Mouse (Mus musculus): ENCODE results near the gene Frg2f1. TPM values are rescaled to one million over a fixed set of nuclear protein-coding genes. Genes with fewer than 3 reads are reported as not detected.

The Frg2f1 gene
- polyA plus RNA-seq, 1 experiment = 3.1 TPM

DNA sequence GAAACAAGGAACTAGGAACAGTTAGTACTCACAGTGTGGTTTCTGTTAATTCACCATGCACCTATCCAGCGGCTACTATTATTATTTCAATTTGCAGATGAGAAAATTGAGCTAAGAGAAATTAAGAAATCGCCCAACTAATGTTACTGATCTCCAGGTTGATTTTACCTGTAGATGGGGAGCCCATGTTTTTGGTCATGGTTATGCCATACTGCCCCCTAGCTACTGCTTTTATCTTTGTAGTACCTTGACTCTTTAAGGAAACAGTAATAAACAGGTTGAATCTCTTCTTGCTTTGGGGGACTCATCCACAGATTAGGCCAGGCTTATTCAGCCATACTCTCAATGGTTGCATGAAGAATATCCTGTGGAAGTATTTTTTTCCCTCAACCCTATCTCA is 7.5 kb downstream of the Frg2f1 start:
- H3K4me3 ChIP-seq (ENCODE audit: low read depth, low read length) = no peak overlapping the region
- peaks cover under 1% of the 10 kb centered on the region; the same call in 1 of the 2 replicates for H3K4me1 ChIP-seq (ENCODE audit: control insufficient read depth, insufficient read depth, insufficient read length, low read length)
- 77% methylated on average over 2 of the region's 2 CpGs for WGBS
- no peaks in the 10 kb centered on the region for H3K27me3 ChIP-seq (ENCODE audit: control insufficient read depth, insufficient read depth, low read length)
- TF ChIP-seq CTCF (IDR thresholded peaks at IDR 0.05; ENCODE audit: extremely low read depth, insufficient read length, insufficient replicate concordance, low read depth, low read length) = no peak
- no peak for TF ChIP-seq POLR2A (IDR thresholded peaks at IDR 0.05; ENCODE audit: low read depth, low read length)
- H3K27ac ChIP-seq (ENCODE audit: insufficient read depth, low read depth, low read length) = no peak overlapping the region
- no peaks in the 10 kb centered on the region for H3K36me3 ChIP-seq (ENCODE audit: control insufficient read depth, insufficient read depth, low read length)

DNA sequence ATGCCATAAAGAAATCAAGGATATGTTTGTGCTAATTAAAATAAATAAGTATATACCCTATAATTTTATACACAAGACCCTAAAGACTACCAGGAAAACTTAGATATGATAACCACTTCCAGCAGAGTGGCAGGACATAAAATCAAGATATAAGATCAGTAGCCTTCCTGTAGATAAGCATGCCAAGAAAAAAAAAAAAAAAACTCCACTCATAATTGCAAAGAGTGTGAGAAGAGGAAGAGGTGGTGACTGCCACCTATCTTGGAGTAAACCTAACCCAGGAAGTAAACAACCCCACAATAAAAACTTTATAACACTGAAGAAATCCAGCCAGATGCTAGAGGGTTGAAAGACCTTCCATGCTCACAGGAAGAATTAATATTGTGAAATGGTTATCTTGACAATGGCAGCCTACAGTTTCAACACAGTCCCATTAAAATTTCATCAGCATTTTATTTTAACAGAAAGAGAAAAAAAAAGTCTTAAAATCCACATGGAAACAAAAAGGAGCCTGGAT is 12.9 kb downstream of the Frg2f1 start:
- Histone ChIP-seq H3K27me3 (ENCODE audit: control insufficient read depth, insufficient read depth, low read length) (no peaks in the 10 kb centered on the region), H3K4me1 (ENCODE audit: control insufficient read depth, insufficient read depth, insufficient read length, low read length) (no peaks in the 10 kb centered on the region), H3K4me3 (ENCODE audit: low read depth, low read length) (no peak overlapping the region), H3K27ac (ENCODE audit: insufficient read depth, low read depth, low read length) (no peak overlapping the region), H3K36me3 (ENCODE audit: control insufficient read depth, insufficient read depth, low read length) (no peaks in the 10 kb centered on the region)
- TF ChIP-seq CTCF (IDR thresholded peaks at IDR 0.05; ENCODE audit: extremely low read depth, insufficient read length, insufficient replicate concordance, low read depth, low read length) = no peak
- no peak for TF ChIP-seq POLR2A (IDR thresholded peaks at IDR 0.05; ENCODE audit: low read depth, low read length)

DNA sequence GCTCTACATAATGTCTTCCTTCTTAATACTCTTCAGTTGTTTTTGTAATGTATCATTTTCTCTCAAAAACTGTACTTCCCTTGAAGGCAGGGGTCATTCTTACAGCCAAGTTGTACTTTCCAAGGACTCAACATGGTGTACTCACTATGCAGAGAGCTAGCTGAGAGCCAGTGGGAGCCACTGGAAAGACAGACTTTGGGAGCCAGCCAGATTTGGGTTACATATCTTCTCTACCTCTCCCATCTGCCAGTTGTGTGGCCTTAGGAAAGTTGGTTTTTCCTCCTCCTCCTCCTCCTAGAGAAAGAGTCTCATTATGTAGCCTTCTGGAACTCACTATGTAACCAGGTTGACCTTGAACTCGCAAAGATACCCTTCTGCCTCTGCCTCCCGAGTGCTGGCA is 14.9 kb downstream of the Frg2f1 start:
- Histone ChIP-seq H3K27ac (ENCODE audit: insufficient read depth, low read depth, low read length) (no peak overlapping the region), H3K27me3 (ENCODE audit: control insufficient read depth, insufficient read depth, low read length) (no peaks in the 10 kb centered on the region), H3K36me3 (ENCODE audit: control insufficient read depth, insufficient read depth, low read length) (no peaks in the 10 kb centered on the region), H3K4me1 (ENCODE audit: control insufficient read depth, insufficient read depth, insufficient read length, low read length) (no peaks in the 10 kb centered on the region), H3K4me3 (ENCODE audit: low read depth, low read length) (no peak overlapping the region)
- TF ChIP-seq POLR2A (IDR thresholded peaks at IDR 0.05; ENCODE audit: low read depth, low read length) = no peak
- no peak for TF ChIP-seq CTCF (IDR thresholded peaks at IDR 0.05; ENCODE audit: extremely low read depth, insufficient read length, insufficient replicate concordance, low read depth, low read length)
- WGBS = 71% methylated on average over 2 of the region's 2 CpGs

DNA sequence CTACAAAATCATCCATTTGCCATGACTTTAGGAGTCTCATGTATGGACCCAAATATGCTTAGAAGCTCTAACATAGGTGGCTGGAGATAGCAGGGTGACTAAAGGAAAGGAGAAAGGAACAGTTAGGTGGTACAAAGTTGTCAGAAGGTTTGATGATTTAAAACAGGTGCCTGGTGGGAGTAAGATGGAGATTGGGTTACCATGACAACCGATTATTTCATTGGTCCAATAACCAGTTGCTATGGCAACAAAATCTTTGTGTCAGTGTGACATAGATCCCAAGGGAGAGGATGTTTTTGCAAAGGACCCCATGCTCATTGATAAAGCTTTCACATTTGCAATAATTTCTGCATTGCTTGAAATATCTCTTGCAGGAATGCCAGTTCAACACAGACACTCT is 15.3 kb downstream of the Frg2f1 start:
- WGBS = 80% methylated on average over 1 of the region's 1 CpGs

DNA sequence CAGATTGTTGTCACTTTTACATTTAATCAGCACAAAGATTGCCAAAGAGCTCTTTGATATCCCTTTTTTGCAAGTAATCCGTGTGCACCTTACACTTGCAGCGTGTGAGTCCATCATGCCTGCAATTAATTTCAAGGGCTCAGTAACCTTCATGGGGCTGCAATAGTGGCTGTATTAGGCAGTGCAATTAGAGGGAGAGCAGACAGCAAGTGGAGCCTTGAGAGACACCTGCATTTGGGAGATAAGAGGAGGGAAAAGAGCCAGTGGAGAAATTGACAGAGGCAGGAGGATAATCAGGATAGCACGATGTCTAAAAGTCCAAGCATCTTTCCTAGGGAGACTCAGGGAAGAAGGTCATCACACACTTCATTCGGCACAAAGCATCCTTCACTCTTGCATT is 15.8 kb downstream of the Frg2f1 start:
- H3K27me3 ChIP-seq (ENCODE audit: control insufficient read depth, insufficient read depth, low read length) = no peaks in the 10 kb centered on the region
- no peaks in the 10 kb centered on the region for H3K36me3 ChIP-seq (ENCODE audit: control insufficient read depth, insufficient read depth, low read length)
- H3K4me3 ChIP-seq (ENCODE audit: low read depth, low read length) = no peak overlapping the region
- TF ChIP-seq POLR2A (IDR thresholded peaks at IDR 0.05; ENCODE audit: low read depth, low read length) = no peak
- no peak for TF ChIP-seq CTCF (IDR thresholded peaks at IDR 0.05; ENCODE audit: extremely low read depth, insufficient read length, insufficient replicate concordance, low read depth, low read length)
- no peaks in the 10 kb centered on the region for H3K4me1 ChIP-seq (ENCODE audit: control insufficient read depth, insufficient read depth, insufficient read length, low read length)
- no peak overlapping the region for H3K27ac ChIP-seq (ENCODE audit: insufficient read depth, low read depth, low read length)
- 79% methylated on average over 4 of the region's 4 CpGs for WGBS

More for the DNA sequence above, 15.3 kb downstream of the Frg2f1 start:
- TF ChIP-seq POLR2A (IDR thresholded peaks at IDR 0.05; ENCODE audit: low read depth, low read length) (no peak), CTCF (IDR thresholded peaks at IDR 0.05; ENCODE audit: extremely low read depth, insufficient read length, insufficient replicate concordance, low read depth, low read length) (no peak)
- Histone ChIP-seq H3K27me3 (ENCODE audit: control insufficient read depth, insufficient read depth, low read length) (no peaks in the 10 kb centered on the region), H3K27ac (ENCODE audit: insufficient read depth, low read depth, low read length) (no peak overlapping the region), H3K36me3 (ENCODE audit: control insufficient read depth, insufficient read depth, low read length) (no peaks in the 10 kb centered on the region), H3K4me3 (ENCODE audit: low read depth, low read length) (no peak overlapping the region), H3K4me1 (ENCODE audit: control insufficient read depth, insufficient read depth, insufficient read length, low read length) (no peaks in the 10 kb centered on the region)

DNA sequence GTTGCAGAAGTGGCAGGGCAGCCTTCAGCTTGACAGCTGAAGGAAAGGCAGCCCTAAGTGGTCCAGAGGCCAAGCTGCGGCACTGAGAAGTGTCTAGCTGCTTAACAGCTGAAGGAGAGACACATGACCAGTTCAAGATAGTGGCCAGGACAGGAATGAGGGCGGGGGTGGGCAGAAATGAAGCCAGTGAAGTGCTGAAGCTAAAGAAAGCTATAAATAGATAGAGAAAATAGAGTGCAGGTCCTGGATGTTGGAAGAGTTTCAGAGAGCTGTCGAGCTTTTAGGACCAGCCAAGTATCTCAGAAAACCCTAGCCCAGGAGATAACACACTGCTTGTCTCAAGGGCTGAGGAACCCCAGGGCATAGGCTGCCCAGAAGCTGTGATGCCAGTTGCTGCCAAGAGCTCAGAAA is 26.6 kb downstream of the Frg2f1 start:
- no peak for TF ChIP-seq POLR2A (IDR thresholded peaks at IDR 0.05; ENCODE audit: low read depth, low read length)
- TF ChIP-seq CTCF (IDR thresholded peaks at IDR 0.05; ENCODE audit: extremely low read depth, insufficient read length, insufficient replicate concordance, low read depth, low read length) = no peak
- WGBS = 63% methylated on average over 3 of the region's 3 CpGs
- H3K36me3 ChIP-seq (ENCODE audit: control insufficient read depth, insufficient read depth, low read length) = no peaks in the 10 kb centered on the region
- no peak overlapping the region for H3K27ac ChIP-seq (ENCODE audit: insufficient read depth, low read depth, low read length)
- peaks cover 3% of the 10 kb centered on the region; the same call in 1 of the 2 replicates for H3K4me1 ChIP-seq (ENCODE audit: control insufficient read depth, insufficient read depth, insufficient read length, low read length)
- no peak overlapping the region for H3K4me3 ChIP-seq (ENCODE audit: low read depth, low read length)
- no peaks in the 10 kb centered on the region; the same call in 1 of the 2 replicates for H3K27me3 ChIP-seq (ENCODE audit: control insufficient read depth, insufficient read depth, low read length)

DNA sequence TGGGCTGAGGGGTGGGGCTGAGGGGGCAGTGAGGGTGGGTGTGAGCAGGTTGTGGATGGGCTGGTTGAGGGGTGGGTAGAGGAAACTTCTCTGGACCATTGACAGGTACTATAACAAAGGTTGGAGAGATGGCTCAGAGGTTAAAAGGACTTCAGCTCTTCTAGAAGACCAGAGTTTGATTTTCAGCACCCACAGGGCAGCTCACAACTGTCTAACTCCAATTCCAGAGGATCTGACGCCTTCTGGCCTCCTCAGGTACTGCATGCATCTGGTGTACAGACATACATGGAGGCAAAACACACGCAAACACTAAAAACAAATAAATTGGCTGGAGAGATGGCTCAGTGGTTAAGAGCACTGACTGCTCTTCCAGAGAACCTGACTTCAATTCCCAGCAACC is 27.7 kb downstream of the Frg2f1 start:
- Histone ChIP-seq H3K36me3 (ENCODE audit: control insufficient read depth, insufficient read depth, low read length) (no peaks in the 10 kb centered on the region), H3K4me1 (ENCODE audit: control insufficient read depth, insufficient read depth, insufficient read length, low read length) (peaks cover 3% of the 10 kb centered on the region; the same call in 1 of the 2 replicates), H3K27ac (ENCODE audit: insufficient read depth, low read depth, low read length) (no peak overlapping the region), H3K27me3 (ENCODE audit: control insufficient read depth, insufficient read depth, low read length) (no peaks in the 10 kb centered on the region), H3K4me3 (ENCODE audit: low read depth, low read length) (no peak overlapping the region)
- TF ChIP-seq CTCF (IDR thresholded peaks at IDR 0.05; ENCODE audit: extremely low read depth, insufficient read length, insufficient replicate concordance, low read depth, low read length) (no peak), POLR2A (IDR thresholded peaks at IDR 0.05; ENCODE audit: low read depth, low read length) (no peak)
- 78% methylated on average over 2 of the region's 2 CpGs for WGBS

Data from small intestine, adult 2 months (tissue).